Mouse (Mus musculus): Measurements from ENCODE around the gene Atf2.
A peak's percentile ranks its signal among the peaks of the same experiment; 100 is the strongest.
"Not testable (repeated sequence)": the region's sequence is repeated elsewhere in the genome, so short reads cannot be mapped to it uniquely, and the experiment has no call there.

Gene Atf2

GRCm38 (mm10) chr2:73877891-73878290 is 14.5 kb downstream of the Atf2 start:
- DNase-seq: no peak

GRCm38 (mm10) chr2:73867764-73868487 is 24.5 kb downstream of the Atf2 start:
- peak; percentile 11 for DNase-seq

- DNase-seq: no peak
These were observed 32.3 kb downstream of the Atf2 start for GRCm38 (mm10) chr2:73860046-73860624.

GRCm38 (mm10) chr2:73857352-73857751 is 35.1 kb downstream of the Atf2 start:
- no peak for DNase-seq

DNA sequence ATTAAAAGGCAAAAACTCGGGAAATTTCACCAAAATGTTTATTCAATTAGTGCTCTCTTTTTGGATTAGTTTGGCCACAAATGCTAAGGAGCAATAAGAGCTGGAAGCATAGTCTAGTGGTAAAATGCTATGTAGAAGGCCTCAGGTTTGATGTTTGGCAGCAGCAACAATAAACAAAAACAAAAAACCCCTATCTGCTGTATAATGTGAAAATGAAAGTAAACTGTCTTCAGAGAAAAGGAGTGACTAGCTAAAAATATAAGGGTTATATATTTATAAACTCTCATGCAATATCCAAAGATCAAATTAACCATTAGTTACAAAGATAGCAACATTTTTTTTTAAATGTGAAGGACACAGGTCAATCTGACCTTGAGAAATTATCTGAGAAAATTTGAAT is 36.2 kb downstream of the Atf2 start:
- DNase-seq: no peak

GRCm38 (mm10) chr2:73834406-73835015 is 57.9 kb downstream of the Atf2 start:
- DNase-seq: no peak

DNA sequence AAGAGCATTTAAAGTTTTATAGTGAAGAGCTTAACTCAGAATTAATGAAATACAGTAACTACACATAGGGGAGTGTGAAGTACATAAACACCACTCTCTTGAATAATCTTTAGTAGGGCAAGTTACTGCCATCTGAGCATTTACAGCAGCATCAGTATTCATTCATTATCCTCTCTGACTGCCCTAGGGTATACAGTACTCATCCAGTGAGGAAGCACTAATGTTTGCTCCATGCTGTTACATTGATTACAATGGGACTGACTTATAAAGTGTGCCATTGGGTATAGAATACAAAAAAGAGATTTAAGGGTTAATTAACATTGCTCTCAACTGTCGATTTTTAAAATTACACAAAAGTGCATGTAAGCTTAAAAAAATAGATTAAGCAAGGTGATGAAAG is 59.2 kb downstream of the Atf2 start:
- no peak for DNase-seq

DNA sequence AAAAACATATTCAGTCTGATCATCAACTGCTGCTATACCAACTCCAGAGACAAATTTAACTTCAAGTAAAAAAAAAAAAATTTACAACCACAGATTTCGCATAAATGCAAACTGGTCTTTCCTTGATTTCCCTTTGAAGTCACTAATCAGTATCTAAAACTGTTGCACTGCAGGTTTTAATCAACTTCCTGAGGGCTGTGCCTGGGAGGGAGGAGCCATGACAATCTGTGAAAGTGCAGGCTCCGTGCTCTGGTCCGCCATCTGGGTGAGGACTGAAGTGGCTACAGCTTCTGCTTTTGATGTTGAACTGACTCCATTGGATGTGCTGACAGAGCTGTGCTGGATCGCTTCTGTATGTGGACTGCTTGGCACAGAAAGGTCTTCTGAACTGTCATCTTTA is 73.7 kb downstream of the Atf2 start:
- DNase-seq: no peak

DNA sequence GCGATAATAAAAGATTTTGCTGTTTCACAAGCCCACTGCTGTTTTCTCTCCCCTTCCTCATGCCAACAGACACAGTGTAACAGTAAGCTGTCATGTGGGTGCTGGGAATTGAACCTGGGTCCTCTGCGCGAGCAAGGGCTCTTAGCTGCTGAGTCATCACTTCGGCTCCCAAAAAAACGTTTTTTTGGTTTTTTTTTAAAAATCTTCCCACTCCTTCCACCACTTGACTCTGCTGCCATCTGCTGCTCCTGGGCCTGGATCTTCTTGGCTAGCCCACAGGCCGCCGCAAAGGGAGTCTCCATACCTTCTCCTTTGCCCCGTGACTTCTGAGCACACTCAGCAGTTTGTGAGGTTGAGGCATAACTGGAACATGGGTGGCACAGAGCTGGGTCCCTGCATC is 84.8 kb downstream of the Atf2 start:
- peak; percentile 15 for DNase-seq

DNA sequence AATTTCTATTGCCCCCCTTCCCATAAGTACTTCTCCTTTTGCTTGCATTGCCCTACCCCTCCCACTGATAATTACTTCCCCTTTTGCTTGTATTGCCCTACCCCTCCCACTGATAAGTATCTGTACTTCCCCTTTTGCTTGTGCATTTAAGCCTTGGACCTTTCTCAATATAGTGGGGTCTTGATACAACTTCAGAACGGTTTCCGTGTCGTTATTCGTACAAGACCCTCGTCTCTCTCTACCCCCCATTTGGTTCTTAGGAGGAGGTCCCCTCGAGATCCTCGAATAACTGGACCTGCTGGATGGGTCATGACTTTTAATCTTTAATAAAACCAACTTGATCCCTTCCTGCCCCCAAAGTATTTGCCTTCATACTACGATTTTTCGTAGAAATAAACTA is 92.3 kb downstream of the Atf2 start:
- not testable (repeated sequence) for DNase-seq

DNA sequence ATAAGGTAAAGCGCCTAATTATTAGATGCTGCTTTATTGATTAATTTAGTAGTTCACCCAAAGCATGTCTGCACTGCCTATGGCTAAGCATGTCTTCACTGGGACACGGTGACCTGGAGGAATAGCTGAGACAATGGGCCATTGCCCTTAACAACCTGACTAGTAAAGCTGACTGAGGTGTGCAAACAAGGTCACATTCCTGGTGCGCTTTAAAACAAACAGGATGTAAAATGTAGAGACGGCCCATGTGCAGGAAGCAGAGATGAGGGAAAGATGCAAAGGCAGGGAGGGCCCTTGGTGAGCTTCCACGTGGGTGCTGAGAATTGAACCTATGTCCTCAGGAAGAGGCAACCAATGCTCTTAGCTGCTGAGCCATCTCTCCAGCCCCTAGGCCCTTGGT is 93.7 kb downstream of the Atf2 start:
- no peak for DNase-seq

DNA sequence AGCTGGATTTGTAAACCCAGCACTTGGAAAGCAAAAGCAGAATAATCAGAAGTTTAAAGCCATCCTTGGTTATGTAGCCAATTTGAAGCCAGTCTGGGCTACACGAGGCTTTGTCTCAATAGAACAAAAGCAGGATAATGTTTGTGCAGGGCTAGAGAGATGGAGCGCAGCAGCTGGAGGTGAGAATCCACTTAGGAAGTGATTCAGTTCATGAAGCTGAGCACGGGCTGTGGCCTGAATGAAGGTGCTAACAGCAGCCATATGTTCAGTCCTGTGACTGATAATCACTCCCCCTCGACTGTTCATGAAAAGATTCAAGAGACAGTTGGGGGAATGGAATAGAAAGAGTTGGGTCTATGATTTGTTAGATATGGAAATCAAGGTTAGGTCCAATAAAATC is 94.3 kb downstream of the Atf2 start:
- no peak for DNase-seq

DNA sequence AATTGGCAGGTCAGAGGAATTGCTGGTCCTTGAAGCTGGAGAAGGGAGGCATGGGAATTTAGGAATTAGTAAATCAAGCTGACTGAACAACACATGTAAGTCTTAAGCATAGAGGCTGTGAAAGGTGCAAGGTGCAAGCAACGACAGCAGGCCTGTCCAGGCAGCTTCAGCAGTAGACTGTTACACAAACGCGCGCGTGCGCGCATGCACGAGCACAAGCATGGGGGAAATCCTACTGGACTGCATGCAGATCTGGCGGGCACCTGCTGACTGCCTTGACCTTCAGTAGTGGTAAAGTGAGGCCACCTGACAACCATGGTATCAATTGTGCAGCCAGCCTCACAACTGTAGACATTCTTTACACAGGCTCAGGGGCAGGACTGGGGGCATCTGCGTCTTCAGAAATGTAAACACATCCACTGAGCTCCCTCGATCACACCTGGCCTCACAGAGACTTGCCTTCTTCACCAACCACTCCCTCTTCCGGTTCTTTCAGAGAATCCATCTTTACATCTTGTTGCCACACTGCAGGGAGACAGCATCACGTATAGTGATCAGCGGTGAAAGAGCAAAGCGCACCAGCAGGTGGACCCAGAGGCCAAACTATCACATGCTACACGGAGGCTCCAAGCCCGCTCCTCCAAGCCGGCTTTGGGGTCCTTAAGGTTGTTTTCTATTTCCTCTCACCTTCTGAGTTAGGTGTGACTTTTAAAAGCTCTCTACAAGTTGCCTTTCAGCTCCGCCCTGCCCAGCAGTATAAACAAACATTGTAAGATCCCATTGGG is 100.4 kb downstream of the Atf2 start:
- no peak for DNase-seq

GRCm38 (mm10) chr2:73790332-73790731 is 102.1 kb downstream of the Atf2 start:
- DNase-seq: no peak

- DNase-seq: no peak
These were observed 104.0 kb downstream of the Atf2 start for GRCm38 (mm10) chr2:73788395-73788794.

DNA sequence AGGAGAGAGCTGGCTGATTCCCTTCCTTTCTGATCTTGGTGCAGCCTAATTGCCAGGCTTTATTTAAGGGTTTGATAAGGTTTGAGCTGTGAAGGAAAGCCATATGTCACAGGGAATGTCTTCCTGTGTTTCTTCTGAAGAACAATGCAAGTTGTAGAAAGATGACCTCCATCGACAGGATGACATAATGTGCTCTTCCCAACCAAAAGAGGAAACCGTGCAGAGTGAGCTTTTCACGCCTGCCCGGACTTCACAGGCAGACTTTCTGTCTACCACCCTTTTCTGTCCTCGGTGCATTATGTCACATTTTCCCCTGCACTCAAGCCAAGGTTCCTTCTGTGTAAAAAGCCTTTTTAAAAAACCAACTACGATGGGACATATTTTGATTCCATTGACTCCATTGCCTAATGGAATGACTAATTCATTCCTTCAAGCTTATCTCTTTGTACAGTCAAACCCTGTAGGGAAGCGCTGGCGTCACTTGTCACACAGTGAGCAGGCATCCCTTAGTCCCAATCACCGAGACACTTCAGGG is 110.0 kb downstream of the Atf2 start:
- DNase-seq: no peak

- no peak for DNase-seq
These were observed 112.0 kb downstream of the Atf2 start for GRCm38 (mm10) chr2:73780321-73781010.

- no peak for DNase-seq
These were observed 112.6 kb downstream of the Atf2 start for GRCm38 (mm10) chr2:73779796-73780195.

GRCm38 (mm10) chr2:73779016-73779595 is 113.3 kb downstream of the Atf2 start:
- no peak for DNase-seq

DNA sequence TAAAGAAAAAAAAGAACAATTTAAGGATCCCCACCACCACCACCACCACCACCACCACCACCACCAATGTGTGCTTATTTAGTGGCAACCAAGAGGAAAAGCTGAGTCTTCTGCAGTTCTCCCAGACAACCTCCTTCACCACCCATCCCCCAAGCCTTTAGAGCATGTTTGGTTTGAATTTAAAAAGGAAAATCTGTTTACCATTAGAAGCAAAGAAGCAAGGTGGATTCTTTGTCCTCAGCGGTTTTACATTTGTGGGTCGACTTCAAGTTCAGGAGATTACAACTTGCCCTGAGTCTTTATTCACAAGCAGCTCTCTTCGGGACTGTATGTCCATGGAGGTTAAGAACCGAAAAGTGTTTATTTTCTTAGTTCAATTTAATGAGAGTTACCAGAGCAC is 115.5 kb downstream of the Atf2 start:
- DNase-seq: no peak

DNA sequence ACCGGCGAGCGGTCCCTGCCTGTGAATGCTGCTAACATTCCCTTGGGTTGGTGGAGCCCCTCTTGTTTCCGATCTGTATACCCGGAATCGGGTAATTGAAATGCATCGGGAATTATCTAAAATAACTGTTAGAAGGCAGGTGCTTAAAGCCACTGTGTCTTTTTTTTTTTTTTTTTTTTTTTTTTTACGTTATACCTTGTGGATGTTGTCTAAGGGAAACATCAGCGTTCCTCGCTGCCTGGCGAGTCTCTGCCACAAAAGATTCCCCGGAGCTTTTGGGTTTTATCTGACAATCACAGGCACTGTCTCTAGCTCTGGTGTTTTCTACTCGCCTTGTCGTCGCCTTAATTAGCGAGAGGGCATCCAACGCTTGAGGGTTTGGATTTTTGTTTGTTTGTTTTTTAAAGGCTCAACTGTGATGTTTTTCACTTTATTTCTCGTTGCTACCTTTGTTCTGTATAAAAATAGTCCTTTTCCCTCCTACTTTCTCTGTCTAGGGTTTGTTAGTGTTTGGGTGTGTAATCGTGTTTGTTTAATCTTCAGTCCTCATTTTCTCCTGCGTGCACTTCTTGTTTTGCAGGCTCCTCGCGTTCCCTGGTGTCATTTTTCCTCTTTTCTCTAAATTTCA is 116.6 kb downstream of the Atf2 start:
- no peak for DNase-seq
